Mouse (Mus musculus) hematopoietic stem cell, adult 5-6 weeks (primary cell): ENCODE measurements around the gene Bcl10. TPM values are rescaled to one million over a fixed set of nuclear protein-coding genes. Genes with fewer than 3 reads are reported as not detected.
"Not testable (repeated sequence)": the region's sequence is repeated elsewhere in the genome, so short reads cannot be mapped to it uniquely, and the experiment has no call there.

Experiments used
- ATAC-seq, 2 experiments: fragments of 125-278 bp in 1 of 2; replicated peaks in 1 of 2; 2 replicates each; pipeline ENCODE4 v1.8.0; 2016 to 2017; ENCODE audit warnings: inconsistent platforms in 2 of 2, mild to moderate bottlenecking in 2 of 2, moderate number of reproducible peaks in 2 of 2, low read depth in 1 of 2, moderate TSS enrichment in 1 of 2; ENCODE audit not compliant: low FRiP score in 2 of 2, poor library complexity in 2 of 2, severe bottlenecking in 2 of 2, insufficient read depth in 1 of 2, low TSS enrichment in 1 of 2
- total RNA-seq: library from RNA; stranded (forward); fragments of 172-1452, 232-1000 nt; gene quantifications from 2 replicates; pipeline ENCODE4 v1.2.3, GENCODE M21; 2017

Bcl10 gene
- total RNA-seq, 1 experiment from 2014 or later = 56.9 TPM

GRCm38 (mm10) chr3:145904850-145905776 lies 17.5 kb upstream of the Bcl10 start:
- peak; percentile 17 to 58; a peak in 2 of 4 replicates for ATAC-seq

- no peak for ATAC-seq
Measured at GRCm38 (mm10) chr3:145906582-145906981, 16.0 kb upstream of the Bcl10 start.

GRCm38 (mm10) chr3:145912512-145912911 lies 10.1 kb upstream of the Bcl10 start:
- no peak for ATAC-seq

GRCm38 (mm10) chr3:145913263-145913662 lies 9.3 kb upstream of the Bcl10 start:
- no peak for ATAC-seq

GRCm38 (mm10) chr3:145913942-145914341 lies 8.7 kb upstream of the Bcl10 start:
- not testable (repeated sequence) for ATAC-seq

- ATAC-seq = no peak
Measured at GRCm38 (mm10) chr3:145916374-145916773, 6.2 kb upstream of the Bcl10 start.

GRCm38 (mm10) chr3:145916826-145917225 lies 5.8 kb upstream of the Bcl10 start:
- ATAC-seq = no peak

- ATAC-seq = no peak
Measured at GRCm38 (mm10) chr3:145922971-145923370, 367 bp downstream of the Bcl10 start.

- ATAC-seq = peak; percentile 94 to 96
Measured at GRCm38 (mm10) chr3:145923874-145924577, 1.4 kb downstream of the Bcl10 start.

GRCm38 (mm10) chr3:145924649-145925337 lies 2.2 kb downstream of the Bcl10 start:
- ATAC-seq = peak in 1 of 2 experiments; percentile 14; a peak in 2 of 4 replicates

GRCm38 (mm10) chr3:145925506-145925905 lies 2.9 kb downstream of the Bcl10 start:
- ATAC-seq = no peak

GRCm38 (mm10) chr3:145929525-145930400 lies 7.2 kb downstream of the Bcl10 start:
- ATAC-seq = peak; percentile 32 to 39; a peak in 1 of 4 replicates

GRCm38 (mm10) chr3:145933845-145934244 lies 11.2 kb downstream of the Bcl10 start:
- ATAC-seq = peak; percentile 55 to 67; a peak in 3 of 4 replicates

- peak; percentile 84 to 88 for ATAC-seq
Measured at GRCm38 (mm10) chr3:145937505-145938404, 15.2 kb downstream of the Bcl10 start, which contains the start of gene 2410004B18Rik. TSS of gene 2410004B18Rik (plus strand) at chr3:145938014.

GRCm38 (mm10) chr3:145938405-145939349 lies 16.1 kb downstream of the Bcl10 start:
- no peak for ATAC-seq
